Mouse (Mus musculus): ENCODE measurements around the gene Cep170b. TPM values are rescaled to one million over a fixed set of nuclear protein-coding genes. Genes with fewer than 3 reads are reported as not detected.

Gene Cep170b
- total RNA-seq, 2 experiments from 2014 or later = 11.2 to 12.3 TPM

DNA sequence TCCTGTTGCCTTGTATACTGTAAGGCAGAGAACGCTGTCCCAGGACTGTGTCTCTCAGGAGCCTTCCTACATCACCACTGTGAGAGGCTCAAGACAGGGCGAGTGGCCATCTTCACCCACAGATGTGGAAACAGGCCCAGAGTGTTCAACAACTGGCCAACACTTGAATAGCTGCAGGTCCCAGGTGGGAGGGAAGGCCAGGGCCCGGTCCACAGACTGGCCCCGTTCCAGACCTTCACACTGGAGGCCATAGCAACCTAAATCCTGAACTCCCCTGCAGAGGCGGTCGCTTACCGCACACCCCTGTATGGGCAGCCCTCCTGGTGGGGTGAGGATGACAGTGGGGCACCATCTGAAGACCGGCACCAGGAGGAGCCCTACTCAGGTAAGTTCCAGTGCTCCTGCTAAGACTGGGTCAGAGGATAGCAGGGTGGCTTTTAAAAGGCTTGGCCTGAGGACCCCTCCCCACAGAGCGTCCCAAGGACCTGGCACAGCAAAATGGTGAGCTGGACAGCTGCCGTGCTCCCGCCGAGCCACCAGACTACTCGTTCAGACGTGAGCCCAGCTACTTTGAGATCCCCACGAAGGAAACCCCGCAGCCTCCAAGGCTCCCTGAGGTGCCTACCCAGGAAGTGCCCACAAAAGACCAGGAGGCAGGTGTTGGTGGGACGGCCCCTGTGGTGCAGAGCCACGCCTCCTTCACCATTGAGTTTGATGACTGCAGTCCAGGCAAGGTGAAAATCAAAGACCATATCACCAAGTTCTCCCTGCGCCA lies 14.8 kb downstream of the Cep170b start:
- intact Hi-C loops (cut with DNase I) = no loop called here
- DNase-seq = no peak

DNA sequence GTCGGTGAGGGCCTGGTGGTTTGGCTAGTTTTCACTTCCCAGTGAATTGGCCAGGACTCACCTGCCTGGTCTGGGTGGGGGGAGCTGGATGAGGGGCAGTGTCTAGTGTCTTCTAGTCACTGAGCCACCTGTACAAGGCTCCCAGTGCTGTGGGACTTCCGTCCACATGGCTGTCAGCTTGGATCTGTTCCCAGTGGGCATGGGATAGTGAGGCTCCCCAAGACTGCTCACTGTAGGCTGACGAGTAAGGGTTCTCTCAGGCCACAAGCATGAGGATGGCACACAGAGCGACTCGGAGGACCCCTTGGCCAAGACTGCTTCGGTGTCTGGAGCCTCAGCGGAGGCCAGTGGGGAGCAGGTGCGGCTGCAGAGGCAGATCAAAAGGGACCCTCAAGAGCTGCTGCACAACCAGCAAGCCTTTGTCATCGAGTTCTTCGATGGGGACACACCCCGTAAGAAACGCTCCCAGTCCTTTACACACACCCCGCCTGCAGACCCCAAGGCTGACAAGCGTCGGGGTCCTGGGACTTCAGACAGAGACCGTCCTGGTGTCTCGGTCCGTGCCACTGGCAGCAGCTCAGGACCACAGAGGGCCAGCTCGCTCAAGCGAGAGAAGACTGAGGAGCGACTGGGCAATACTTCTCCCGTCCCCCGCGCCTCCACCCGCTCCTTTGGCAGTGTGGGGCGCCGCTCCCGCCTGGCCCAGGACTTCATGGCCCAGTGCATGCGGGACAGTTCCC lies 15.8 kb downstream of the Cep170b start:
- intact Hi-C loops (cut with DNase I) = no loop called here
- DNase-seq = no peak

- intact Hi-C loops (cut with DNase I) = no loop called here
- DNase-seq = no peak
These were observed 16.3 kb downstream of the Cep170b start for GRCm38 (mm10) chr12:112736636-112736925.

- intact Hi-C loops (cut with DNase I) = no loop called here
- DNase-seq = no peak
These were observed 16.8 kb downstream of the Cep170b start for GRCm38 (mm10) chr12:112737081-112737480.

GRCm38 (mm10) chr12:112737761-112738160 lies 17.5 kb downstream of the Cep170b start:
- intact Hi-C loops (cut with DNase I) = no loop called here
- DNase-seq = peak in 1 of 2 experiments; percentile 38

- DNase-seq = no peak
These were observed 18.2 kb downstream of the Cep170b start for GRCm38 (mm10) chr12:112738281-112739022.

GRCm38 (mm10) chr12:112739023-112739568 lies 18.8 kb downstream of the Cep170b start:
- intact Hi-C loops (cut with DNase I) = no loop called here
- DNase-seq = no peak

More at GRCm38 (mm10) chr12:112738281-112739022, 18.2 kb downstream of the Cep170b start:
- intact Hi-C loops (cut with DNase I) = no loop called here

- intact Hi-C loops (cut with DNase I) = no loop called here
- peak in 1 of 2 experiments; percentile 11 for DNase-seq
These were observed 22.5 kb downstream of the Cep170b start for GRCm38 (mm10) chr12:112742768-112743167.

DNA sequence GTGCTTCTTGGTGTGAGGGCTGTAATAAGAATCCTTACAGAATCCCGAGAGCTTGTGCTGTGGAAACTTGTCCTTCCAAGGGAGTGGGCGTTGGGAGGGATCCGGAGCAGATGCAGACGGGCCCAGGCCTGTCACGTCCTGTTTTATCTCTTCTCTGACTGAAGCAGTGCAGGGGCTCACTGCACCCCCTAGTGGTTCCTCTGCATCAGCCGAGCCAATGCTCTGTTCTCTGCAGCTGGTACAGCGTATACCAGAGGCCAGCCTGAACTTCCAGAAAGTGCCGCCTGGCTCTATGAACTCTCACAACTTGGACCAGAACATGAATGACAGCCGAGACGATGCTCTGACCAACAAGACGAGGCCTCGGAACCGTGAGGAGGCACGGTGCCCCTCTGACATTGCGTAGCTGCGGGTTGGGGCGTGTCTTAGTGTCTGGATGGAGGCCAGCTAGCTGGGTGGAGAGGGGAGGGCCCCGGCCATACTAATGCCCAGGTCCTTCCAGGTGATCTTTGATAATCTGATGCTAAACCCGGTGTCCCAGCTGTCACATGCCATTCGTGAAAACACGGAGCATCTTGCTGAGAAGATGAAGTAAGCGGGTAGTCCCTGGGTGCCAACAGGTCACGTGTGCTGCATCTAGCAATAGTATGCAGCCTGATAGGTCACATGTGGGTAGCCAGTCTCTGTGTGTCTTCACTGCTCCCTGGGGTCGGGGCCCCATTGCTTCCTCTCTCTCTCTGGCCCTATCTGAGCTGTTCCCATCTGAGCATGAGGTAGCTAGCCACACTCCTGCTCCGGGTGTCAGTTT lies 23.1 kb downstream of the Cep170b start:
- peak; percentile 77 to 80 for DNase-seq

GRCm38 (mm10) chr12:112744211-112744610 lies 24.0 kb downstream of the Cep170b start:
- intact Hi-C loops (cut with DNase I) = no loop called here

More for the DNA sequence above, 23.1 kb downstream of the Cep170b start:
- intact Hi-C loops (cut with DNase I) = no loop called here

DNA sequence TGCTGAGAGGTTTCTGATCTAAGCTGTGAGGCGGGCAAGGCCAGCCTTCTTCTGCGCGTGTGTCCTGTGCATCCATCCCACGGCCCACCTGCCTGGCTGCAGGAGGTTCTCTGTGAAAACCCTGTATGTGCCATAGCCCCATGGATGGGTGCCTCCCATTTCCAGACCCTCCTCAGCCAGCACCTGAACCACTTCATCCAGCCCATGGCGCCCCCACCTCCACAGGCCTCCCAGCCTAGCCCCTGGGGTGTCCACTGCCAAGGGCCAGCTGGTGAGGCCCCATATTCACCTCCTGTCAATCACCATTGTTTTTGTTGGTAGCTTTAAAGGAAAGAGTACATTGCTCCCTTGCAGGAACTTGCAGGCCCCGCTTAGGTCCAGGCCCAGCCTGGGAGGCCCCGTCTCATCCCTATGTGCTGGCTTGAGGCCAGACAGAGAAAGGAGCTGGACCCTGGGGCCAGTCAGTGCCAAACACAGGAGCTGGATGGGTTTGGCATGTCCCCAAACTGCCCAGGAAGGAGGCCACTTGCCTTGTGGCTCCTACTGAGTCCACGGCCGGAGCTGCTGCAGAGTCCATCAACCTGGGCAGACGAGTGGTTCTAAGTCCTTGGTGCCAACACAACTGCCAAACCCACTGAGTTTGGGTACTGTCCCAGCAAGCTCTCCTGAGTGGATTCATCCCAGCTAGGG lies 24.8 kb downstream of the Cep170b start:
- DNase-seq = peak in 1 of 2 experiments; percentile 4
- intact Hi-C loops (cut with DNase I) = no loop called here

More at GRCm38 (mm10) chr12:112744211-112744610, 24.0 kb downstream of the Cep170b start:
- DNase-seq = peak in 1 of 2 experiments; percentile 6

DNA sequence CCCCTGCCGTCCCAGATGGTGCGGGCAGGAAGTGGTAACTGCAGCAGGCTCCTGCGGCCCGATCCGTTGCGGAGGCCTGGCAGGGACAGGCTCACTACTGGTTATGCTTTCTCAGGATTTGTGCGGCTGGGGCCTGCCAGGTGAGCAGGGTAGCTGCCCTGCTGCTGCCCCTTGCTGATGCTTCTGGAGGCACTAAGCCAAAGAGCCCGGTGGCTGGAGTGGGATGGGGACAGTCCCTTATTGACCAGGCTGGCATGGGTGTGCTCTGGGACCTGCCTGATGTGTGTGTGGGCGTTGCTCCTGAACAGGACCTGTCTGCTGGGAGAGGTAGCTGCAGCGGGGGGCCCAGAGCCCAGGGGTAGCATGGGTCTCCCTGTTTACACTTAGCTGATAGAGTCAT lies 25.5 kb downstream of the Cep170b start:
- peak; percentile 3 to 12 for DNase-seq
- intact Hi-C loops (cut with DNase I) = loop anchor here (2.0 kb wide), 1 partner anchor 99 kb away; no protein-coding TSS in a partner anchor

- peak in 1 of 2 experiments; percentile 3 for DNase-seq
- intact Hi-C loops (cut with DNase I) = loop anchor here (2.0 kb wide), 1 partner anchor 98 kb away; no protein-coding TSS in a partner anchor
These were observed 26.2 kb downstream of the Cep170b start for GRCm38 (mm10) chr12:112746461-112746807.

DNA sequence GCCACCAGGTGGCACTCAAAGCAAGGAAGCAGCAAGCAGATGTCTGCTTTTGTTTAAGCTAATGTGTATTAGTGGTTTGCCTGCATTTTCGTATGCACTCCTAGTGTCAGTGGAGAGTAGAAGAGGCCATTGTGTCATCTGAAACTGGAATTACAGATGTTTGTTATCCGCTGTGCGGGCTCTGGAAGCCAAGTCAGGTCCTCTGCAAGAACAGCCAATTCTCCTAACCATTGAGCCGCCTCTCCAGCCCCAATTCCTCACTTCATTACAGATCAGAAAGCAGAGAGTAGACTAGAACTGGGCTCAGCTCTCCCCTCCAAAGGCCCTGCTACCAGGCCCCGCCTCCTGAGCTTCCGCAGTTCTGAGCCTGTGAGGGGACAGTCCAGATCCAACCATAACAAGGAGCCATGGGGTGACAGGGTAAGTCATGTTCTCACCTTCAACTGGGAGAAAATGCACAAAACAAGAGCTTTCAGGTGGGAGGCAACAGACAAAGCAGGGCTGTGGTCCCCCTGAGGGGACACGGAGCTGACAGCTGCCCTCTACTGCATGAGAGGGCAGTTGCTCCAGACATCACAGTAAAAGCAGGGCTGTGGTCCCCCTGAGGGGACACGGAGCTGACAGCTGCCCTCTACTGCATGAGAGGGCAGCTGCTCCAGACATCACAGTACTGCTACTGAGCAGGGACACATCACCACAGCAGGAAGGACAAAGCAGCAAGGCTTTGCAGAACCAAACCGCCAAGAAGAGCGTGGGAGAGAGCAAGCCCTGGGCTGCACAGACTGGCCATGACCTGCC lies 26.8 kb downstream of the Cep170b start:
- intact Hi-C loops (cut with DNase I) = loop anchor here (2.0 kb wide), 1 partner anchor 98 kb away; no protein-coding TSS in a partner anchor
- DNase-seq = peak in 1 of 2 experiments; percentile 3

DNA sequence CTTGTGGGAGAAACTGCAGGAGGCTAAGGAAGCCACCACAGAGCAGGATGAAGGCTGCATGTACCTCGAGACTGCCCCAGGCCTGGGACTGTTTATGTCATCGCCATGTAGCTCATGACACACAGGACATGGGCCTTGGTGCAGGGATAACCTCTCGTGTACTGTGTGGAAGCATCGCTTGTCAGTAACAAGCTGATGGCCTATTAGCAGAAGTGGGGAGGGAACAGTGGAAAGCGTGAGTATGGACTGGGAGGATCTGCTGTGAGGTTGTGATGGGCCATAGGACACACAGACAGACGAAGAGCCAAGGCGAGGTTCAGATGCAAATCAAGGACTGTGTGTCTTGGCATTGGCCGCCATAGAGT lies 27.3 kb downstream of the Cep170b start:
- intact Hi-C loops (cut with DNase I) = loop anchor here (2.0 kb wide), 1 partner anchor 97 kb away; no protein-coding TSS in a partner anchor
- DNase-seq = peak in 1 of 2 experiments; percentile 1

DNA sequence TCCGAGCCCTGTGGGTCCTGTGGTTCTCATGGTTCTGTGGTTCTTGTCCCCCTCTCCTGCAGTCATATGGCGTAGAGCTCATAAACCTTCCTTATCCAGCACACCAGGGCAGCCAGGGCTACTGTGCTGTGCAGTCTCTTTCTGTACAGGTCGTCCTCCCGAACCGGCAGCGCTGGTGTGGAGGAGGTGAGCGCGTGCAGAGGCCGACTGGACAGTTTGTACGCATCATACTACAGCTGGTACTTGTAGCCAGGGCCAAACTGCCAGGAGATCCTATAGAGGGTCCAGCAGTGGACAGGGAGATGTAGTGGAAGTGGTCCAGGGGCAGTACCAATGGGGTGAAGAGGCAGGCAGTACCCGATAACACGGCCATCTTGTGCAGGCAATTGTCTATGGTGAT lies 30.7 kb downstream of the Cep170b start:
- intact Hi-C loops (cut with DNase I) = no loop called here
- no peak for DNase-seq

DNA sequence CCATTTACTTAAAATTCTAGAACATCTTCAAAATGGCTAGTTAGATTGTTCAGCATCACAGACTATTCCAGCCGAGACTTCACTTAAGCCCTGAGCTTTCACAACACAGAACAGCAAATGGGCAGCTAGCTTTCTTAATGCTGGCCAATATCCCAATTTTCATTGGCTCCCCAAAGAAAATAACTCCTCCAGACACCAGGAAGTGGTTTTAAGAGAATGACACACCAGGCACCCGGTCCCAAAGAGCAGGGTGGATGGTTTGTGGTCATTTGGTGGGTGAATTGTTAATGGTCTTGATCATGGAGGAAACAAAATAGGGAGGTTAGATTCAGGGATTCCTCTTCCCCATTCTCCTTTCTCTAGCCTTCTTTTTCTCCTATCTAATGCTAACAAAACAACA lies 32.1 kb downstream of the Cep170b start:
- intact Hi-C loops (cut with DNase I) = no loop called here
- no peak for DNase-seq

GRCm38 (mm10) chr12:112755900-112756299 lies 35.6 kb downstream of the Cep170b start:
- no peak for DNase-seq
- intact Hi-C loops (cut with DNase I) = no loop called here
